Mouse (Mus musculus) kidney, adult 2 months (tissue): ENCODE data around the gene Arsg. TPM values are rescaled to one million over a fixed set of nuclear protein-coding genes. Genes with fewer than 3 reads are reported as not detected.
A peak's percentile ranks its signal among the peaks of the same experiment; 100 is the strongest.

Experiments used
- DNase-seq: peaks from one replicate; pipeline ENCODE4 v3.0.0; 2021
- H3K27ac ChIP-seq: fragments of 200-500 bp; 2 replicates; pipeline ENCODE4 v1.5.1; 2012; ENCODE audit warnings: low read depth, low read length, control low read depth, inconsistent platforms; ENCODE audit not compliant: insufficient read depth
- H3K27me3 ChIP-seq: fragments of 200-500 bp; replicated peaks from 2 replicates; pipeline ENCODE4 v1.6.1; 2012; ENCODE audit warnings: mild to moderate bottlenecking, moderate library complexity, low read length, inconsistent platforms; ENCODE audit not compliant: control insufficient read depth, insufficient read depth
- H3K36me3 ChIP-seq: fragments of 200-500 bp; 2 replicates; pipeline ENCODE4 v1.6.1; 2012; ENCODE audit warnings: mild to moderate bottlenecking, moderate library complexity, low read length, inconsistent platforms; ENCODE audit not compliant: control insufficient read depth, insufficient read depth
- H3K4me1 ChIP-seq: fragments of 200-500 bp; 2 replicates; pipeline ENCODE4 v1.6.1; 2011; ENCODE audit warnings: low read length; ENCODE audit not compliant: control insufficient read depth, insufficient read depth
- H3K4me3 ChIP-seq: fragments of 200-500 bp; 2 replicates; pipeline ENCODE4 v1.5.1; 2011; ENCODE audit warnings: mild to moderate bottlenecking, low read depth, low read length, control low read depth; ENCODE audit not compliant: insufficient read depth
- CTCF ChIP-seq: fragments of 200-500 bp; conservative IDR thresholded peaks from 2 replicates; pipeline ENCODE4 v1.5.1; 2011; ENCODE audit warnings: low read depth, mild to moderate bottlenecking, control low read depth, low read length, moderate library complexity, mixed read lengths; ENCODE audit not compliant: insufficient read depth, insufficient read length
- POLR2A ChIP-seq: fragments of 200-500 bp; IDR thresholded peaks from one replicate; pipeline ENCODE4 v1.6.1; 2011; ENCODE audit warnings: low read depth, low read length, control low read depth
- WGBS: fragments of 180-500 bp; shearing (Covaris S2); methylation state at CpG from one replicate; pipeline ENCODE4 v1.1.7; 2018; 5-methylcytosine and 5-hydroxymethylcytosine counted together
- polyA plus RNA-seq: library from polyadenylated mRNA; depleted of rRNA; stranded (reverse); fragments of >200 nt; gene quantifications from 2 replicates; pipeline ENCODE4 v1.2.3, GENCODE M21; 2012

Gene Arsg
- polyA plus RNA-seq, 1 experiment, result 20.9 TPM

DNA sequence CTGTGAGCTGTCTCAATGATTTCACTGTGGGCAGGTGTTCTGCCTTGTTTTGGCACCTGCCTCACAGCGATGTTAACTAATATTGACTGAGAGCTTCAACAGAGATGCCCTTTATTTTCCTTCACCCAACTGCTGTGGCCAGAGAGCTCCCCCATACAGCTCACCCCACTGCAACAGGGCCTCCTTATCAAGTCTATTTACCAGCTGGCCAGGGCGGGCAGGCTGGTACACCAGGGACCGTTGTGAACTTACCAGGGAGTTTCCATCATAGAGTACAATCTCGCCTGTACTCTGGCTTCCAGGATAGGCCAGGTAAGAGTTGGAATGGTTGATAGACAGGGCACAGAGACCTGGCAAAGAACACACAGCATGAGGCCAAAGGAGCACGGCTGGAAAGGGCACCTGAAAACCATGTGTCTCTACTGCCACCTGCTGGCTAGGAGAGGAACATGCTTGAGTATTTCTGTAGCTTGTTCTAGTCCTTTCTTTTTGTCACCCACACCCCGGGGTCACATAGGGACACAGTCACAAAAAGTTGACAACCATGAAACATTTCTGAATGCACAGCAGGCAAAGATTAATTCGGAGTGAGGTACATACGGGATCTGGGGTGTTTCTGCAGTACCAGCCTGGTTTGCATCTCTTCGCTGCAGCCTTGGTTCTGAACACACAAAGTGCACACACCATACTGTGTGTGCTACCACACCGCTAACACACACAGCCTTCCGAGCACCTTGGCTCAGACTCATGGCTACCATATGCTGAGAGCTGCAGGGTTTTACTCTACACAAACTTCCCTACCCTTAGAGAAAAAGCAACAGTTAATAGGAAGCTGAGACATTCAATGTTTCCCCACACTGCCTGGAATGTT is 111.9 kb downstream of the Arsg start:
- peak; percentile 79 for DNase-seq
- peaks cover 2% of the 10 kb centered on the region for H3K36me3 ChIP-seq
- no peak overlapping the region for H3K4me3 ChIP-seq
- 50% methylated on average over 11 of the region's 11 CpGs for WGBS
- H3K27ac ChIP-seq, result no peak overlapping the region
- TF ChIP-seq POLR2A, result no peak
- TF ChIP-seq CTCF, result peak; percentile 97
- no peaks in the 10 kb centered on the region for H3K4me1 ChIP-seq
- no peaks in the 10 kb centered on the region for H3K27me3 ChIP-seq

GRCm38 (mm10) chr11:109586424-109586823 is 113.2 kb downstream of the Arsg start:
- Histone ChIP-seq H3K36me3 (peaks cover 2% of the 10 kb centered on the region), H3K4me3 (no peak overlapping the region), H3K4me1 (no peaks in the 10 kb centered on the region), H3K27me3 (no peaks in the 10 kb centered on the region), H3K27ac (no peak overlapping the region)
- no peak for DNase-seq
- TF ChIP-seq CTCF, result no peak
- no peak for TF ChIP-seq POLR2A
- WGBS, result 68% methylated on average over 2 of the region's 2 CpGs

- H3K4me3 ChIP-seq, result no peak overlapping the region
- no peaks in the 10 kb centered on the region for H3K27me3 ChIP-seq
- H3K27ac ChIP-seq, result no peak overlapping the region
- peak; percentile 27 for DNase-seq
- H3K36me3 ChIP-seq, result peaks cover 2% of the 10 kb centered on the region
- H3K4me1 ChIP-seq, result no peaks in the 10 kb centered on the region
- no peak for TF ChIP-seq CTCF
- TF ChIP-seq POLR2A, result no peak
- WGBS, result 57% methylated on average over 13 of the region's 13 CpGs
These were observed 113.8 kb downstream of the Arsg start for GRCm38 (mm10) chr11:109587019-109587418.

DNA sequence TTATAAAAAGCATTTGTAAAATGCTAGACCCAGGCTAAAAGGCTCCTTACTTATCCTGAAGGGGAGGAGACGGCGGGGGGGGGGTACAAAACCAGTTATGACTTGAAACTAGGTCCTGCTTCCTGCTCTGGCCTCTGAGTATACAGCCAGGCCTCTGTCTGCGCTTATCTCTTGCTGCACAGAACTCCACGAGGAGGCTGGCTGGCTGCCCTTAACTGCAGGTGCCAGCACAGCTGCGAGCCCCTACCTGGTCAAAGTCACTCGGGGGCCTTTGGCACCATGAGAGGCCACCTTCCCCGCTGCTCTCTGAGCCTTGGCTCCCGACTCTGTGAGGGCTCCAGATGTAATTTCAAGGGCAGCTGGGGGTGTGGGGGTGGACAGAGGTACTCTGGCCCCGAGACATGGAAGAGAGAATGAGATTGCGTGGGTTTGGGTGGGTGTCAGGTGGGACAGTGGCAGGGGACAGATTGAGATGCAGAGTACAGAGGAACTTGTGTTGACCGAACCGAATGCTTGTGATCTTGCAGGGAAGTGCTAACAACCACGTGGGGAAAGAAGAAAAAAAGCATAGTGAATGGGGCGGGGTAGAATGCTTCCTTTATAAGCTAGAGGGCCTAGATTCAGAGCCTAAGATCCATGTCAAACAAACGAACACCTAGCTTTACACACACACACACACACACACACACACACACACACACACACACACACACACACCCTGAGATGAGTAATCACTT is 114.6 kb downstream of the Arsg start:
- Histone ChIP-seq H3K36me3 (peaks cover 2% of the 10 kb centered on the region), H3K27me3 (no peaks in the 10 kb centered on the region), H3K4me1 (no peaks in the 10 kb centered on the region), H3K27ac (no peak overlapping the region), H3K4me3 (no peak overlapping the region)
- WGBS, result 56% methylated on average over 15 of the region's 15 CpGs
- TF ChIP-seq POLR2A (no peak), CTCF (no peak)
- DNase-seq, result peak; percentile 27

GRCm38 (mm10) chr11:109590012-109590411 is 116.8 kb downstream of the Arsg start:
- TF ChIP-seq POLR2A (no peak), CTCF (no peak)
- H3K27ac ChIP-seq, result no peak overlapping the region

DNA sequence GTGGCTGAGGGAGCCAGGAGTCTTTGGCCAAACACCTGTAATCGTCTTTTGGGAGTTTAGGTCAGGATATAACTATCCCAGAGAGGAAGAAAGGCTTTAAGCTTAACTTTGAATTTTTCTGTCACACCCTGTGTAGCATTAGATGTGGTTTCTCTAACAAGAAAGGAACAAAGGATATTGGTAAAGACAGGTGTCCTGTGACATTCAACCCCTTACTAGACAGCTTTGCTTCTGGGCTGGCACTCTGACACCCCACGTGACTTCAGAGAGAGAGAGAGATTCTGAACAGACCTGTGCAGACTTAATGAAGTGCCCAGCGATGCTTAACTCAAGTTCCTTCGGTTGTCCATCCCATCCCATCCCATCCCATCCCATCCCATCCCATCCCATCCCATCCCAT is 118.3 kb downstream of the Arsg start:
- H3K4me3 ChIP-seq, result no peak overlapping the region
- no peaks in the 10 kb centered on the region for H3K27me3 ChIP-seq
- TF ChIP-seq POLR2A (no peak), CTCF (no peak)
- H3K27ac ChIP-seq, result no peak overlapping the region
- H3K36me3 ChIP-seq, result no peaks in the 10 kb centered on the region
- no peak for DNase-seq
- 73% methylated on average over 4 of the region's 4 CpGs for WGBS
- peaks cover 3% of the 10 kb centered on the region; the same call in 1 of the 2 replicates for H3K4me1 ChIP-seq

More at GRCm38 (mm10) chr11:109590012-109590411, 116.8 kb downstream of the Arsg start:
- Histone ChIP-seq H3K36me3 (no peaks in the 10 kb centered on the region), H3K4me3 (no peak overlapping the region), H3K27me3 (no peaks in the 10 kb centered on the region), H3K4me1 (peaks cover 3% of the 10 kb centered on the region; the same call in 1 of the 2 replicates)
- WGBS, result 83% methylated on average over 8 of the region's 8 CpGs
- DNase-seq, result no peak

GRCm38 (mm10) chr11:109593200-109593981 is 120.2 kb downstream of the Arsg start:
- Histone ChIP-seq H3K36me3 (no peaks in the 10 kb centered on the region), H3K27me3 (no peaks in the 10 kb centered on the region), H3K4me1 (peaks cover 3% of the 10 kb centered on the region; the same call in 1 of the 2 replicates), H3K4me3 (no peak overlapping the region), H3K27ac (peak overlapping the region; percentile 43)
- TF ChIP-seq CTCF (no peak), POLR2A (no peak)
- peak; percentile 55 for DNase-seq
- 34% methylated on average over 6 of the region's 6 CpGs for WGBS
